Mouse (Mus musculus): ENCODE data around the gene Aldh1a1.

Gene Aldh1a1

DNA sequence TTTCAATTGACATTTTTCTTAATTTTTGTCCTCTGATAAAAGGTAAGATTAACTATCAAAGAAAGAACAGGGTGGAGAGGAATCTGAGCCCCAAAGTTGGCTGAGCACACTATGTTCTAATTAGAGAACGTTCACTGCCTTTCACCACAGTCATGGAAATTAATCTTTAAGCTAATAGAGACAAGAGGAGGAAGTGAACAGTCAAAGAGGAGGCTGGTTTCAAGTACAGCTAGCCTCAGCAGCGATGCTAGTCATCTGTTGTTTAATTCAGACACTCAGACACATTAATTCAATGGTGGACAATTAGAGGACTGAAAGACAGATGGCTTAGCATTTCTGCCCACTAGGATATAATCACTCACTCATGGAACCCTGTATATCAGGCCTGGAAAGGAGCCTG is 157.5 kb downstream of the Aldh1a1 start:
- no peak for DNase-seq (ENCODE audit: low spot score in 2 of 2)

DNA sequence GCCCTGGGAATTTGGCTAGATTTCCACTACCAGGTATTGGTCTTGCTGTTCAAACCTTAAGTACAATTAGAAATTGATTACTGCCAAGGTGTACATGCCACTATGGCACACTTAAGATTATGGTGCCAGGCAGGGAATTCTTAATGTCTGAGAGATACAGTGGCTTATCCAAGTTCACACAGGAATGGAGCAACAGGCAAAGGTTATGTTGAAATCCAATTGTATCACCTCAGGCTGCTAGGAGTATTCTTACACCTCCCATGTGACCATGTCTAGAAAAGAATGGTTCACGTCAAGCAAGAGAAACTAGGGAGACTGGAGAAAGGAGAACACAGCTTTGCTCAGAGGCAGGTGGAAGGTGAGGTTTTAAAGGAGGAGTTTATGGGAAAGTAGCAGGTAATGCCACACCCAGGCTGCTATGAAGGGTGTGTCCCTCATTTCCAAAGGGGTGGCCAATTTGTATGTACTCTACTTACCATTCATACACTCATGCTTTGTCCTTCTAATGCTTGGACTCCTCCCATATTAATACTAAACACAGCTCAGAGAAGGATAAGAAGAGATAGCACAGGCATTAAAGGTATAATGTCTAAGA is 160.7 kb downstream of the Aldh1a1 start:
- no peak for DNase-seq (ENCODE audit: low spot score in 2 of 2)

DNA sequence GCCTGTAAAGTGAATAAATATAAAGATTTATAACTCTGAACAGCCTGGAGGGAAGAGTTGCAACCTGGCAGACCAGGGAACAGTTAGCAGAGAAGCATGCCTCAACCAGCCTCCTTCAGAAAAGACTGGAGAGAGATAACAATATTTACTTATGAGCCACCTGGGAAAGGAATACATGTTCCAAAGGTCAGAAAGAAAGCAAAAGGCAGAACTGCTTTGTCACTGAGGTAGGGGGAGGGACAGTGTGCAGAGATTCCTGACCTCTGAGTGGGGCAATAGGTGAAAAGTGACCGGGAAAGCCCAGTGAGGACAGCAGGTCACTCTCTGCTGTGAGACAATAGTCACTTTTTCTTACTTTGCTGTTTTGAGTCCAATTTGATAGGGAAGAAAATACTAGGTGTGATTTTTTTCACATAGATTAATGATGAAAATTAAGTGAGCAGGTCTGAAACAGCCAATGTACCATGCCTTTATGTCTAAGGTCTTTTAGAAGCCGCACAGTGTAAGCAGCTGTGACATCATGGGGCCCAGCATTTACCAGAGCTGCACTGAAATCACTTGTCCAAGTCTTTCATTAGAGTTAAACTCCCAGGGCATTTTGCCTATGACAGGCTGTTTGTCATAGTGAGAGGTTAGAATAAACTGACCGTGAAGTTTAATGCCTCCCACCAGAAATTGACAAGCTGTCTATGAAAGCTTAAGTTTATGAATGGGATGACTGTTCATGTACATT is 161.8 kb downstream of the Aldh1a1 start:
- DNase-seq (ENCODE audit: low spot score in 2 of 2) = no peak

DNA sequence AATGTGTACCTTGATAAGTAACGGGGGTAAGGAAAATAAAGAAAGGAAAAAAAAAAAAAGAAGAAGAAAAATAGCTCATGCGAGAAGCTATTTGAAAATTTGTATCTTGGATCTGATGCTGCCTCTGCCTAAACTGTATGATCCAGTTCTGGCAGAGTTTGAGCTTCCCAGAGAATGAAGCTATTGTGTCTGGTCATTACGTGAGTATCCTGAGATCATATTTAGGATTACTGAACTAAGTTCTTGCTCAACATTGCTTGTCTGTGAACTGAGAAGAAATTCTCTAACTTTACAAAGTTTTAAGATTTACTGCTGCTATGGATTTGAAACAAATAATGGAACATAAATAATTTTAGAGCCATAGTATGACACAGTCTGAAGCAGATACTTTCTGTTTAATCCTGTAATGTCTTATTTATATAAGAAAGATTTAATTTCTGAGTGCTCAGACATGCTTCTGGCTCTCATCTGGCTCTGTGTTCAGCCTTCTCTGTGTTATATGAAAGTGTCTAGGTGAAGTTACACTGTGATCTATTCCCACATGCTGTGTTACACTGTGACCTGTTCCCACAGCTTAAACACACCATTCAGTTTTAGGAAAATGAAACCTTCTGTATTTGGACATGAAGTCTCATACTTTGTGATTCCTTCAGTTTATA is 185.3 kb downstream of the Aldh1a1 start:
- DNase-seq (ENCODE audit: low spot score in 2 of 2) = no peak
